ENCODE assay signal across 27 mouse cellular contexts in genomic region chr10:8513690-8514089, GRCm38 (mm10). TPM values are rescaled to one million over a fixed set of nuclear protein-coding genes. Genes with fewer than 3 reads are reported as not detected.
DNase-seq lines count a peak whose midpoint lies in the region; ATAC-seq and TF ChIP-seq lines count a peak whose summit lies in the region.
"Had no signal": no experiment of that assay in that cellular context is flagged by ENCODE, and none has a peak within 500 bp of the region (broad histone marks: within the 10 kb centered on the region; RNA-seq: fewer than 3 reads in every experiment).

No protein-coding gene starts in this region.

- no peak overlapping the region for H3K4me3 ChIP-seq in kidney, embryonic 14.5 days (ENCODE audit: low read length)
- H3K4me3 ChIP-seq in kidney, embryonic 16.5 days (ENCODE audit: low read length) = no peak overlapping the region
- no peak overlapping the region for H3K4me3 ChIP-seq in bone marrow macrophage, adult 2 months (ENCODE audit: insufficient read depth, low read length)
- H3K4me3 ChIP-seq in midbrain, embryonic 14.5 days (replicated peaks; ENCODE audit: low read depth, low read length) = no peak overlapping the region
- H3K4me3 ChIP-seq: embryonic facial prominence, embryonic 13.5 days; embryonic facial prominence, embryonic 15.5 days; erythroblast, embryonic 14.5 days; forebrain, embryonic 10.5 days; forebrain, embryonic 12.5 days had no signal

- H3K4me2 ChIP-seq in kidney, embryonic 14.5 days (replicated peaks; ENCODE audit: low read depth, low read length) = no peak overlapping the region; the same call in 1 of the 2 replicates
- no peak overlapping the region for H3K4me2 ChIP-seq in kidney, embryonic 16.5 days (replicated peaks; ENCODE audit: low read depth, low read length)
- H3K4me2 ChIP-seq in midbrain, embryonic 14.5 days (ENCODE audit: low read length) = no peak overlapping the region
- H3K4me2 ChIP-seq: embryonic facial prominence, embryonic 13.5 days; embryonic facial prominence, embryonic 15.5 days; forebrain, embryonic 12.5 days had no signal

- TF ChIP-seq CTCF in bone marrow macrophage, adult 2 months (IDR thresholded peaks at IDR 0.05; ENCODE audit: low read depth, low read length) = no peak

- no peaks in the 10 kb centered on the region for H3K36me3 ChIP-seq in kidney, embryonic 14.5 days (ENCODE audit: control insufficient read depth, insufficient read depth, low read length)
- H3K36me3 ChIP-seq in kidney, embryonic 16.5 days (ENCODE audit: insufficient read depth, low read length) = no peaks in the 10 kb centered on the region
- no peaks in the 10 kb centered on the region for H3K36me3 ChIP-seq in midbrain, embryonic 14.5 days (ENCODE audit: control insufficient read depth, insufficient read depth, low read length)
- H3K36me3 ChIP-seq: embryonic facial prominence, embryonic 13.5 days; forebrain, embryonic 10.5 days; forebrain, embryonic 12.5 days; G1E had no signal

- TF ChIP-seq POLR2A in bone marrow macrophage, adult 2 months (IDR thresholded peaks at IDR 0.05; ENCODE audit: borderline replicate concordance, low read depth, low read length) = no peak

- 52% methylated on average over 3 of the region's 3 CpGs for WGBS in kidney, embryonic 14.5 days
- WGBS in kidney, embryonic 16.5 days = 40% methylated on average over 3 of the region's 3 CpGs
- WGBS in midbrain, embryonic 14.5 days = 86% methylated on average over 3 of the region's 3 CpGs

- DNase-seq in kidney, adult 11 months = no peak
- no peak for DNase-seq in kidney, adult 8-10 months
- no peak for DNase-seq in midbrain, embryonic 14.5 days
- DNase-seq: adrenal gland, adult 8-10 months; adrenal gland, postnatal 14 days; adrenal gland, postnatal 36 days; B cell, adult 2 months; cerebellum, adult 11 months; cerebellum, adult 9-11 months; cerebellum, postnatal 14 days; cerebellum, postnatal 36 days; embryo, embryonic 11 days had no signal

- H3K9me3 ChIP-seq in kidney, embryonic 14.5 days (ENCODE audit: control insufficient read depth, low read length) = no peaks in the 10 kb centered on the region
- no peaks in the 10 kb centered on the region for H3K9me3 ChIP-seq in kidney, embryonic 16.5 days (ENCODE audit: low read length)
- H3K9me3 ChIP-seq in midbrain, embryonic 14.5 days (ENCODE audit: control insufficient read depth, low read length) = no peaks in the 10 kb centered on the region
- H3K9me3 ChIP-seq: embryonic facial prominence, embryonic 13.5 days; embryonic facial prominence, embryonic 15.5 days; forebrain, embryonic 10.5 days; forebrain, embryonic 12.5 days had no signal

- ATAC-seq in kidney, embryonic 14.5 days (ENCODE audit: low FRiP score, low TSS enrichment) = peak; percentile 71
- peak; percentile 71; the same call in 1 of the 2 replicates for ATAC-seq in kidney, embryonic 16.5 days (ENCODE audit: low FRiP score, low TSS enrichment)
- no peak for ATAC-seq in midbrain, embryonic 14.5 days (ENCODE audit: low FRiP score, low TSS enrichment)
- ATAC-seq: activated CD4-positive, CD25-positive, alpha-beta regulatory T cell, adult 4 months; CD4-positive, CD25-positive, alpha-beta regulatory T cell, adult 4 months; forebrain, embryonic 14.5 days; forebrain, embryonic 16.5 days; Patski had no signal

- peak overlapping the region; percentile 62; the same call in 1 of the 2 replicates for H3K27ac ChIP-seq in kidney, embryonic 14.5 days (ENCODE audit: low read depth, low read length)
- H3K27ac ChIP-seq in kidney, embryonic 16.5 days (ENCODE audit: low read length) = peak overlapping the region; percentile 71
- peak overlapping the region; percentile 3; the same call in 1 of the 2 replicates for H3K27ac ChIP-seq in bone marrow macrophage, adult 2 months (ENCODE audit: insufficient read depth, low read depth, low read length)
- H3K27ac ChIP-seq in midbrain, embryonic 14.5 days (replicated peaks; ENCODE audit: low read depth, low read length) = no peak overlapping the region
- H3K27ac ChIP-seq: embryonic facial prominence, embryonic 13.5 days; embryonic facial prominence, embryonic 15.5 days; forebrain, embryonic 10.5 days; forebrain, embryonic 12.5 days had no signal

- H3K4me1 ChIP-seq in kidney, embryonic 14.5 days (ENCODE audit: control insufficient read depth, insufficient read depth, low read length) = peaks cover 4% of the 10 kb centered on the region
- H3K4me1 ChIP-seq in kidney, embryonic 16.5 days (ENCODE audit: insufficient read depth, low read length) = peaks cover 25% of the 10 kb centered on the region
- H3K4me1 ChIP-seq in bone marrow macrophage, adult 2 months (ENCODE audit: control insufficient read depth, insufficient read depth, low read length) = peaks cover 23% of the 10 kb centered on the region
- 0 out of 2 replicates have a peak, but pooled peaks cover 8% of the 10 kb centered on the region for H3K4me1 ChIP-seq in midbrain, embryonic 14.5 days (ENCODE audit: control insufficient read depth, insufficient read depth, low read length)

- no peak overlapping the region for H3K9ac ChIP-seq in kidney, embryonic 14.5 days (ENCODE audit: low read depth, low read length)
- no peak overlapping the region for H3K9ac ChIP-seq in kidney, embryonic 16.5 days (replicated peaks; ENCODE audit: low read length)
- no peak overlapping the region for H3K9ac ChIP-seq in midbrain, embryonic 14.5 days (replicated peaks; ENCODE audit: low read length)
- H3K9ac ChIP-seq: embryonic facial prominence, embryonic 13.5 days; embryonic facial prominence, embryonic 15.5 days; forebrain, embryonic 12.5 days had no signal

- H3K27me3 ChIP-seq in kidney, embryonic 14.5 days (ENCODE audit: control insufficient read depth, insufficient read depth, low read length) = peaks cover 5% of the 10 kb centered on the region; the same call in 1 of the 2 replicates
- peaks cover 6% of the 10 kb centered on the region; the same call in 1 of the 2 replicates for H3K27me3 ChIP-seq in kidney, embryonic 16.5 days (ENCODE audit: insufficient read depth, low read length)
- H3K27me3 ChIP-seq in midbrain, embryonic 14.5 days (ENCODE audit: control insufficient read depth, insufficient read depth, low read length) = peaks cover 12% of the 10 kb centered on the region; the same call in 1 of the 2 replicates
- H3K27me3 ChIP-seq: CH12.LX; embryonic facial prominence, embryonic 15.5 days; Patski had no signal

RNA-seq across cellular contexts. Expression of gene Ust, which starts 4.9 kb away (rescaled TPM):
- 6.3 and 9.0 TPM in 2 replicates for polyA plus RNA-seq in kidney, embryonic 14.5 days (2014; fragmentation: Nextera tagmentation; extraction: Ambion mirVana)
- polyA plus RNA-seq in kidney, embryonic 16.5 days (2015; fragmentation: Nextera tagmentation; extraction: Ambion mirVana) = 4.9 and 5.2 TPM in 2 replicates
- 3.9 and 4.0 TPM in 2 replicates for polyA plus RNA-seq in bone marrow macrophage, adult 2 months (2012; ENCODE audit: insufficient read depth, insufficient read length, missing spikeins)
- polyA plus RNA-seq in midbrain, embryonic 14.5 days (2014; fragmentation: Nextera tagmentation; extraction: Ambion mirVana) = 3.4 and 4.0 TPM in 2 replicates
- polyA plus RNA-seq: erythroblast, embryonic 14.5 days; G1E had no signal
